Mouse (Mus musculus): Measurements from ENCODE around the gene Dut. TPM values are rescaled to one million over a fixed set of nuclear protein-coding genes. Genes with fewer than 3 reads are reported as not detected.

Gene Dut
- polyA plus RNA-seq, 1 experiment, result 66.6 TPM

- TF ChIP-seq POLR2A (IDR thresholded peaks at IDR 0.05; ENCODE audit: low read depth, low read length) (no peak), CTCF (IDR thresholded peaks at IDR 0.05; ENCODE audit: borderline replicate concordance, insufficient read depth, low read length) (no peak)
- Histone ChIP-seq H3K4me3 (ENCODE audit: insufficient read depth, low read length) (no peak overlapping the region), H3K4me1 (ENCODE audit: control insufficient read depth, insufficient read depth, low read length) (no peaks in the 10 kb centered on the region), H3K27ac (ENCODE audit: insufficient read depth, low read length) (no peak overlapping the region)
Observed at GRCm38 (mm10) chr2:125251781-125252180, 4.8 kb downstream of the Dut start.

GRCm38 (mm10) chr2:125252275-125252674, 5.3 kb downstream of the Dut start:
- H3K4me3 ChIP-seq (ENCODE audit: insufficient read depth, low read length), result no peak overlapping the region
- no peaks in the 10 kb centered on the region for H3K4me1 ChIP-seq (ENCODE audit: control insufficient read depth, insufficient read depth, low read length)
- no peak overlapping the region for H3K27ac ChIP-seq (ENCODE audit: insufficient read depth, low read length)
- TF ChIP-seq CTCF (IDR thresholded peaks at IDR 0.05; ENCODE audit: borderline replicate concordance, insufficient read depth, low read length) (peak; percentile 48; the same call in 1 of the 2 replicates), POLR2A (IDR thresholded peaks at IDR 0.05; ENCODE audit: low read depth, low read length) (no peak)

- Histone ChIP-seq H3K4me3 (ENCODE audit: insufficient read depth, low read length) (no peak overlapping the region), H3K27ac (ENCODE audit: insufficient read depth, low read length) (no peak overlapping the region), H3K4me1 (ENCODE audit: control insufficient read depth, insufficient read depth, low read length) (no peaks in the 10 kb centered on the region)
- TF ChIP-seq POLR2A (IDR thresholded peaks at IDR 0.05; ENCODE audit: low read depth, low read length) (no peak), CTCF (IDR thresholded peaks at IDR 0.05; ENCODE audit: borderline replicate concordance, insufficient read depth, low read length) (no peak)
Observed at GRCm38 (mm10) chr2:125253699-125254098, 6.7 kb downstream of the Dut start.

- H3K4me3 ChIP-seq (ENCODE audit: insufficient read depth, low read length), result no peak overlapping the region
- no peak for TF ChIP-seq POLR2A (IDR thresholded peaks at IDR 0.05; ENCODE audit: low read depth, low read length)
- TF ChIP-seq CTCF (IDR thresholded peaks at IDR 0.05; ENCODE audit: borderline replicate concordance, insufficient read depth, low read length), result no peak
- no peak overlapping the region for H3K27ac ChIP-seq (ENCODE audit: insufficient read depth, low read length)
- no peaks in the 10 kb centered on the region for H3K4me1 ChIP-seq (ENCODE audit: control insufficient read depth, insufficient read depth, low read length)
Observed at GRCm38 (mm10) chr2:125254630-125255029, 7.6 kb downstream of the Dut start.

GRCm38 (mm10) chr2:125255886-125256285, 8.9 kb downstream of the Dut start:
- H3K4me1 ChIP-seq (ENCODE audit: control insufficient read depth, insufficient read depth, low read length), result no peaks in the 10 kb centered on the region
- TF ChIP-seq CTCF (IDR thresholded peaks at IDR 0.05; ENCODE audit: borderline replicate concordance, insufficient read depth, low read length) (no peak), POLR2A (IDR thresholded peaks at IDR 0.05; ENCODE audit: low read depth, low read length) (no peak)
- H3K4me3 ChIP-seq (ENCODE audit: insufficient read depth, low read length), result no peak overlapping the region
- peak overlapping the region; percentile 69 for H3K27ac ChIP-seq (ENCODE audit: insufficient read depth, low read length)

GRCm38 (mm10) chr2:125259230-125260120, 12.5 kb downstream of the Dut start:
- Histone ChIP-seq H3K27ac (ENCODE audit: insufficient read depth, low read length) (no peak overlapping the region), H3K4me1 (ENCODE audit: control insufficient read depth, insufficient read depth, low read length) (peaks cover 7% of the 10 kb centered on the region), H3K4me3 (ENCODE audit: insufficient read depth, low read length) (no peak overlapping the region)
- no peak for TF ChIP-seq CTCF (IDR thresholded peaks at IDR 0.05; ENCODE audit: borderline replicate concordance, insufficient read depth, low read length)
- no peak for TF ChIP-seq POLR2A (IDR thresholded peaks at IDR 0.05; ENCODE audit: low read depth, low read length)

- no peak overlapping the region for H3K27ac ChIP-seq (ENCODE audit: insufficient read depth, low read length)
- no peak overlapping the region for H3K4me3 ChIP-seq (ENCODE audit: insufficient read depth, low read length)
- peaks cover 7% of the 10 kb centered on the region for H3K4me1 ChIP-seq (ENCODE audit: control insufficient read depth, insufficient read depth, low read length)
- no peak for TF ChIP-seq CTCF (IDR thresholded peaks at IDR 0.05; ENCODE audit: borderline replicate concordance, insufficient read depth, low read length)
- no peak for TF ChIP-seq POLR2A (IDR thresholded peaks at IDR 0.05; ENCODE audit: low read depth, low read length)
Observed at GRCm38 (mm10) chr2:125260326-125260725, 13.3 kb downstream of the Dut start.

GRCm38 (mm10) chr2:125263056-125263455, 16.1 kb downstream of the Dut start:
- Histone ChIP-seq H3K4me3 (ENCODE audit: insufficient read depth, low read length) (no peak overlapping the region), H3K4me1 (ENCODE audit: control insufficient read depth, insufficient read depth, low read length) (peaks cover 7% of the 10 kb centered on the region), H3K27ac (ENCODE audit: insufficient read depth, low read length) (peak overlapping the region; percentile 91)
- TF ChIP-seq CTCF (IDR thresholded peaks at IDR 0.05; ENCODE audit: borderline replicate concordance, insufficient read depth, low read length) (no peak), POLR2A (IDR thresholded peaks at IDR 0.05; ENCODE audit: low read depth, low read length) (no peak)

GRCm38 (mm10) chr2:125263753-125264152, 16.8 kb downstream of the Dut start:
- H3K27ac ChIP-seq (ENCODE audit: insufficient read depth, low read length), result peak overlapping the region; percentile 91
- peaks cover 10% of the 10 kb centered on the region for H3K4me1 ChIP-seq (ENCODE audit: control insufficient read depth, insufficient read depth, low read length)
- TF ChIP-seq POLR2A (IDR thresholded peaks at IDR 0.05; ENCODE audit: low read depth, low read length), result no peak
- TF ChIP-seq CTCF (IDR thresholded peaks at IDR 0.05; ENCODE audit: borderline replicate concordance, insufficient read depth, low read length), result no peak
- no peak overlapping the region for H3K4me3 ChIP-seq (ENCODE audit: insufficient read depth, low read length)

GRCm38 (mm10) chr2:125268876-125269275, 21.9 kb downstream of the Dut start:
- Histone ChIP-seq H3K27ac (ENCODE audit: insufficient read depth, low read length) (peak overlapping the region; percentile 88), H3K4me1 (ENCODE audit: control insufficient read depth, insufficient read depth, low read length) (peaks cover 10% of the 10 kb centered on the region), H3K4me3 (ENCODE audit: insufficient read depth, low read length) (no peak overlapping the region)
- TF ChIP-seq POLR2A (IDR thresholded peaks at IDR 0.05; ENCODE audit: low read depth, low read length), result no peak
- no peak for TF ChIP-seq CTCF (IDR thresholded peaks at IDR 0.05; ENCODE audit: borderline replicate concordance, insufficient read depth, low read length)
